Comparison of ENCODE assay signal across 11 mouse cellular contexts in the genomic region with DNA sequence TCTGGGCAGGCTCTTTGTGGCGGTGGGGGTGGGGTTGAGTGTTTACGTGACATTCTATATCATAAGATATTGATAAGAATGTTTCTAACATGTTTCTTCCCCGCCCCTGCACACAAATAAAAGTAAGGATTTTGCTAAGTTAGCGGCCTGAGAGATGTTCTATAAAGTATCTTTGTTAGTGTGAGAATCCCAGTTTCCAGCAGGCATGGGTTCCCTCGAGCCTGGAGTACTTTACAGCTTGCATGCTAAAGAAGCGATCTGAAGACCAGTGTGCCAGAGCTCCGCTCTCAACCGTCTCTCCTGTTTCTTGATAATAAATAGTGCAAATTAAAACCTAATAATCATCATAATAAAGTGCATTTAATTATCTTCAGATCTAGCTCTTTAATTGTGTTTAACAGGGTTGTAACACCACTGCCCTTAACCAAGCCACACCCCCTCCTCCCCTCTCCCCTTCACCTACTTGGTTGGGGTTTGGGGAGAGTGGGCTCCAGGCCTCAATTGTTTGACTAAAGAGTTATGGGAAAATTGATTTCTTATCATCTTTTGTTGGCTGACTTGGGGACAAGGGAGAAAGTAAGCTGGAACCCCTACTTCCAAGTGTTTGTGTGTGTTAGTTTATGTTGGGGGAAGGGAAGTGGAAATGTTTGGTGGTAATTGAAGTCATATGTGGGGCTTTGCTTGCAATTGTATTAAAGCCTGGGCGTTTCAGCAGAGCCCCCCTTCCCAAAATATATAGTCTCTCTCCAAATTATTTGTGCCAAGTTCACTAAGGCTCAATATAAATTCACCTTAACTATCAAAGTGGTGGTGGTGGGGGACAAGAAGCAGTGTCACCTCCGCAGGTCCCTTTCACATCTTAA. TPM values are rescaled to one million over a fixed set of nuclear protein-coding genes. Genes with fewer than 3 reads are reported as not detected.
DNase-seq lines count a peak whose midpoint lies in the region; ATAC-seq and TF ChIP-seq lines count a peak whose summit lies in the region.
"Had no signal": no experiment of that assay in that cellular context is flagged by ENCODE, and none has a peak within 500 bp of the region (broad histone marks: within the 10 kb centered on the region; RNA-seq: fewer than 3 reads in every experiment).

No protein-coding gene starts in this region.

- H3K36me3 ChIP-seq in heart, embryonic 10.5 days = no peaks in the 10 kb centered on the region
- H3K36me3 ChIP-seq in hindbrain, embryonic 11.5 days (ENCODE audit: control insufficient read depth, insufficient read depth, low read length) = no peaks in the 10 kb centered on the region
- no peaks in the 10 kb centered on the region for H3K36me3 ChIP-seq in midbrain, embryonic 12.5 days

- TF ChIP-seq POLR2A in brain, embryonic 14.5 days (IDR thresholded peaks at IDR 0.05; ENCODE audit: borderline replicate concordance, extremely low read depth, insufficient read depth, insufficient read length, poor library complexity, severe bottlenecking) = no peak

- peak overlapping the region; percentile 76 for H3K4me3 ChIP-seq in heart, embryonic 10.5 days
- peak overlapping the region; percentile 87 for H3K4me3 ChIP-seq in hindbrain, embryonic 11.5 days (ENCODE audit: low read depth, low read length)
- H3K4me3 ChIP-seq in midbrain, embryonic 12.5 days = peak overlapping the region; percentile 88

- peaks cover 57% of the 10 kb centered on the region for H3K4me1 ChIP-seq in heart, embryonic 10.5 days
- H3K4me1 ChIP-seq in hindbrain, embryonic 11.5 days (replicated peaks; ENCODE audit: control insufficient read depth, insufficient read depth, low read length) = peaks cover 23% of the 10 kb centered on the region
- H3K4me1 ChIP-seq in midbrain, embryonic 12.5 days = peaks cover 46% of the 10 kb centered on the region

- no peaks in the 10 kb centered on the region for H3K9me3 ChIP-seq in heart, embryonic 10.5 days
- H3K9me3 ChIP-seq in hindbrain, embryonic 11.5 days (ENCODE audit: control insufficient read depth, low read length) = no peaks in the 10 kb centered on the region
- no peaks in the 10 kb centered on the region for H3K9me3 ChIP-seq in midbrain, embryonic 12.5 days

- no peak for DNase-seq in heart, embryonic 10.5 days (ENCODE audit: low spot score)
- no peak for DNase-seq in heart, postnatal 4 days
- DNase-seq in brain, embryonic 14.5 days (ENCODE audit: low read depth) = peak; percentile 42
- no peak for DNase-seq in hindbrain, embryonic 11.5 days (ENCODE audit: low spot score)
- DNase-seq in c-Kit-positive CD71-positive TER-119-positive erythroid progenitor cells, embryonic 14.5 days (ENCODE audit: low spot score) = no peak
- DNase-seq in adrenal gland, adult 2 months = no peak
- no peak for DNase-seq in spleen, postnatal 36 days (ENCODE audit: low spot score in 2 of 2)
- DNase-seq: cerebellum, adult 11-12 months; gastrocnemius, postnatal 10 days had no signal

- peak overlapping the region; percentile 78 for H3K4me2 ChIP-seq in hindbrain, embryonic 11.5 days (replicated peaks; ENCODE audit: low read depth, low read length)
- peak overlapping the region; percentile 86 for H3K4me2 ChIP-seq in midbrain, embryonic 12.5 days (replicated peaks)

- H3K9ac ChIP-seq in hindbrain, embryonic 11.5 days (ENCODE audit: low read depth, low read length) = peak overlapping the region; percentile 96; the same call in 1 of the 2 replicates
- peak overlapping the region; percentile 97 for H3K9ac ChIP-seq in midbrain, embryonic 12.5 days (replicated peaks)

- peak overlapping the region; percentile 68 for H3K27ac ChIP-seq in heart, embryonic 10.5 days
- H3K27ac ChIP-seq in hindbrain, embryonic 11.5 days (ENCODE audit: low read depth, low read length) = no peak overlapping the region
- H3K27ac ChIP-seq in midbrain, embryonic 12.5 days (replicated peaks) = peak overlapping the region; percentile 49; the same call in 1 of the 2 replicates

- 14% methylated on average over 10 of the region's 10 CpGs for WGBS in heart, embryonic 10.5 days
- WGBS in hindbrain, embryonic 11.5 days = 5% methylated on average over 10 of the region's 10 CpGs
- 11% methylated on average over 10 of the region's 10 CpGs for WGBS in midbrain, embryonic 12.5 days

- peaks cover 7% of the 10 kb centered on the region; the same call in 1 of the 2 replicates for H3K27me3 ChIP-seq in heart, embryonic 10.5 days (ENCODE audit: insufficient read depth, poor library complexity, severe bottlenecking)
- H3K27me3 ChIP-seq in hindbrain, embryonic 11.5 days (ENCODE audit: control insufficient read depth, insufficient read depth, low read length) = no peaks in the 10 kb centered on the region
- peaks cover 27% of the 10 kb centered on the region for H3K27me3 ChIP-seq in midbrain, embryonic 12.5 days

- TF ChIP-seq CTCF in brain, embryonic 14.5 days (IDR thresholded peaks at IDR 0.05; ENCODE audit: borderline replicate concordance, extremely low read depth, insufficient read depth, insufficient read length) = no peak

- no peak for ATAC-seq in hindbrain, embryonic 11.5 days (ENCODE audit: low FRiP score)
- no peak for ATAC-seq in midbrain, embryonic 12.5 days (ENCODE audit: low FRiP score, low read depth)

RNA-seq across cellular contexts. Expression of a gene that starts 3.7 kb away (rescaled TPM):
- 22.9 and 34.5 TPM in 2 replicates for polyA plus RNA-seq in heart, embryonic 10.5 days (2016; fragmentation: Nextera tagmentation; extraction: Ambion mirVana)
- total RNA-seq in heart, postnatal 4 days (2021) = 10 to 100 TPM; 21.9 TPM
- 35.6 and 59.4 TPM in 2 replicates for polyA plus RNA-seq in brain, embryonic 14.5 days (2012; rRNA removed)
- polyA plus RNA-seq in hindbrain, embryonic 11.5 days (2014; fragmentation: Nextera tagmentation; extraction: Ambion mirVana) = 29.5 and 31.7 TPM in 2 replicates
- polyA plus RNA-seq in midbrain, embryonic 12.5 days (2016; fragmentation: Nextera tagmentation; extraction: Ambion mirVana) = 34.7 and 37.9 TPM in 2 replicates
- 1 to 10 TPM; 2.0 to 9.3 TPM for total RNA-seq in adrenal gland, adult 2 months (2021)
- polyA plus RNA-seq in adrenal gland, adult 2 months (2012; rRNA removed) = 22.8 and 23.1 TPM in 2 replicates

RNA-seq across cellular contexts. Expression of a gene that starts 28.7 kb away (rescaled TPM):
- polyA plus RNA-seq in heart, embryonic 10.5 days (2016; fragmentation: Nextera tagmentation; extraction: Ambion mirVana) = 11.6 and 13.5 TPM in 2 replicates
- total RNA-seq in heart, postnatal 4 days (2021) = 1 to 10 TPM; 4.4 to 5.3 TPM
- 3.6 and 4.6 TPM in 2 replicates for polyA plus RNA-seq in brain, embryonic 14.5 days (2012; rRNA removed)
- polyA plus RNA-seq in hindbrain, embryonic 11.5 days (2014; fragmentation: Nextera tagmentation; extraction: Ambion mirVana) = 5.6 and 7.3 TPM in 2 replicates
- polyA plus RNA-seq in midbrain, embryonic 12.5 days (2016; fragmentation: Nextera tagmentation; extraction: Ambion mirVana) = 8.3 and 10.5 TPM in 2 replicates
- total RNA-seq in adrenal gland, adult 2 months (2021) = under 1 TPM in 1 of 2 experiments, not detected in 1; 0.52 TPM
- polyA plus RNA-seq in adrenal gland, adult 2 months (2012; rRNA removed) = not detected in 2 replicates

RNA-seq across cellular contexts. Expression of a gene that starts 51.7 kb away (rescaled TPM):
- polyA plus RNA-seq in heart, embryonic 10.5 days (2016; fragmentation: Nextera tagmentation; extraction: Ambion mirVana) = 45.7 and 47.0 TPM in 2 replicates
- total RNA-seq in heart, postnatal 4 days (2021) = 10 to 100 TPM; 29.5 to 29.7 TPM
- 46.1 and 58.4 TPM in 2 replicates for polyA plus RNA-seq in brain, embryonic 14.5 days (2012; rRNA removed)
- 48.8 and 68.1 TPM in 2 replicates for polyA plus RNA-seq in hindbrain, embryonic 11.5 days (2014; fragmentation: Nextera tagmentation; extraction: Ambion mirVana)
- 72.0 and 78.5 TPM in 2 replicates for polyA plus RNA-seq in midbrain, embryonic 12.5 days (2016; fragmentation: Nextera tagmentation; extraction: Ambion mirVana)
- total RNA-seq in adrenal gland, adult 2 months (2021) = 10 to 100 TPM; 23.2 to 31.4 TPM
- 16.0 and 18.4 TPM in 2 replicates for polyA plus RNA-seq in adrenal gland, adult 2 months (2012; rRNA removed)

RNA-seq across cellular contexts. Expression of a gene that starts 55.6 kb away (rescaled TPM):
- polyA plus RNA-seq in heart, embryonic 10.5 days (2016; fragmentation: Nextera tagmentation; extraction: Ambion mirVana) = 0.53 and 1.2 TPM in 2 replicates
- total RNA-seq in heart, postnatal 4 days (2021) = under 1 TPM; 0.09 to 0.33 TPM
- polyA plus RNA-seq in brain, embryonic 14.5 days (2012; rRNA removed) = 0.03 and 0.11 TPM in 2 replicates
- polyA plus RNA-seq in hindbrain, embryonic 11.5 days (2014; fragmentation: Nextera tagmentation; extraction: Ambion mirVana) = 0.88 and 0.91 TPM in 2 replicates
- 0.31 and 0.47 TPM in 2 replicates for polyA plus RNA-seq in midbrain, embryonic 12.5 days (2016; fragmentation: Nextera tagmentation; extraction: Ambion mirVana)
- total RNA-seq in adrenal gland, adult 2 months (2021) = not detected
- not detected in 2 replicates for polyA plus RNA-seq in adrenal gland, adult 2 months (2012; rRNA removed)
- total RNA-seq: gastrocnemius, postnatal 10 days; left cerebral cortex, postnatal 14 days had no signal
